ENCODE assay signal across 17 mouse cellular contexts in the genomic region with DNA sequence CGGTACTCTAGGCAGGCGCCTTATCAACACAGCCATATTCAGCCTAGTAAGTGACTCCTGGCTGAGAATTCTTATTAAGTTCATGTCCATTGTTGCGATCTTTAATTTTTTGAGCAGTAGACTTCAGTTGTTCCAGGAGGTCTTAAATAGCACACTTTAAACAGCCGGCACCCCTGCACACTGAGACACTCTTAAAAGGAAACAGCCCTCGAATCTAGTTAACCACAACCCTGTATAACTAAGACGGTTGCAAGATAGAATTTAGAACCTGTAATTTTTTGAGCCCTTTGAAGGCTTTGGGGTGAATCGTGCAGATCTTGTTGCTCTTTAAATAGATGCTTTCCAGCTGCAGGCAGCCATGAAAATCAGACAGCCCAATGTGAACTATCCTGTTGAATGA. TPM values are rescaled to one million over a fixed set of nuclear protein-coding genes. Genes with fewer than 3 reads are reported as not detected.
"Had no signal": no experiment of that assay in that cellular context is flagged by ENCODE, and none has a peak within 500 bp of the region (broad histone marks: within the 10 kb centered on the region; RNA-seq: fewer than 3 reads in every experiment).

No protein-coding gene starts in this region.

- H3K4me2 ChIP-seq: limb, embryonic 15.5 days; liver, embryonic 12.5 days; lung, embryonic 14.5 days; midbrain, embryonic 11.5 days; neural tube, embryonic 13.5 days had no signal

- ATAC-seq: intestine, embryonic 16.5 days; liver, embryonic 12.5 days; midbrain, embryonic 16.5 days had no signal

- H3K4me1 ChIP-seq: limb, embryonic 15.5 days; liver, embryonic 12.5 days; neural tube, embryonic 13.5 days had no signal

- H3K27me3 ChIP-seq: limb, embryonic 15.5 days; liver, embryonic 12.5 days; neural tube, embryonic 13.5 days had no signal

- H3K27ac ChIP-seq: limb, embryonic 15.5 days; liver, embryonic 12.5 days; neural tube, embryonic 13.5 days; stomach, postnatal 0 days had no signal

- H3K4me3 ChIP-seq: limb, embryonic 15.5 days; liver, embryonic 12.5 days; megakaryocyte, embryonic 14.5 days; neural tube, embryonic 13.5 days had no signal

- H3K36me3 ChIP-seq: limb, embryonic 15.5 days; liver, embryonic 12.5 days; neural tube, embryonic 13.5 days had no signal

- DNase-seq: kidney, adult 2 months; kidney, postnatal 36 days; layer of hippocampus, adult 9-11 months; lung, embryonic 14.5 days; lung, postnatal 10 days; lung, postnatal 4 days had no signal

- H3K9ac ChIP-seq: limb, embryonic 15.5 days; liver, embryonic 12.5 days; lung, embryonic 14.5 days; neural tube, embryonic 13.5 days had no signal

- H3K9me3 ChIP-seq: limb, embryonic 15.5 days; liver, embryonic 12.5 days had no signal

RNA-seq across cellular contexts. Expression of a gene that starts 17.1 kb away (rescaled TPM):
- total RNA-seq: layer of hippocampus, adult 18-20 months; left cerebral cortex, postnatal 36 days had no signal
- polyA plus RNA-seq: lung, embryonic 14.5 days; midbrain, embryonic 16.5 days; neural tube, embryonic 13.5 days had no signal

RNA-seq across cellular contexts. Expression of a gene that starts 36.0 kb away (rescaled TPM):
- polyA plus RNA-seq: liver, embryonic 12.5 days; liver, embryonic 16.5 days had no signal
